In the genomic region with DNA sequence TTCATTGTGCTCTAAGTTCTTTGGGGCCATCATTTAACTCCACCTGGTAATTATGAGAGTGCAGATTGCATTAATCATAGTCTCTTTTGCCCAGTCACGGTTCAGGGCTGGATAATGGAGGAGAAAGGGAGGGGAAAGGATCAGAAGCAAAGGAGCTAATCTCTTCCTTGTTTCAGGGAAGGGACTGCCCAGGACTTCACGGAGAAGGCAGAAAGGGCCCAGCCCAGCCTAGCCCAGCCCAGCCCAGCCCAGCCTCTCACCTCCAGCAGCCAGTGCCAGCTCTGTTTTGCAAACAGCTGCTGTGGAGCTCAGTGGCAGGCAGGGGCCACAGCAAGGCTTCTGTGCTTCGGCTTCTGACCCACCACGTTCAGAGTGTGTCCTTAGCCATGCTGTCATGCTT, we compare ENCODE assay signal across 31 mouse cellular contexts.
A peak's percentile ranks its signal among the peaks of the same experiment; 100 is the strongest.
DNase-seq lines count a peak whose midpoint lies in the region; ATAC-seq lines count a peak whose summit lies in the region.
"Had no signal": no experiment of that assay in that cellular context is flagged by ENCODE, and none has a peak within 500 bp of the region (broad histone marks: within the 10 kb centered on the region; RNA-seq: fewer than 3 reads in every experiment).

No protein-coding gene starts in this region.

- H3K4me2 ChIP-seq in kidney, embryonic 15.5 days, result no peak overlapping the region
- no peak overlapping the region for H3K4me2 ChIP-seq in midbrain, embryonic 13.5 days (replicated peaks)
- no peak overlapping the region for H3K4me2 ChIP-seq in midbrain, embryonic 14.5 days (ENCODE audit: low read length)
- H3K4me2 ChIP-seq in intestine, embryonic 16.5 days (ENCODE audit: low read depth, low read length), result no peak overlapping the region
- H3K4me2 ChIP-seq in stomach, embryonic 16.5 days (ENCODE audit: low read depth, low read length), result no peak overlapping the region
- H3K4me2 ChIP-seq: embryonic facial prominence, embryonic 13.5 days; heart, embryonic 13.5 days; hindbrain, embryonic 12.5 days; limb, embryonic 12.5 days; liver, embryonic 11.5 days; neural tube, embryonic 12.5 days had no signal

- no peaks in the 10 kb centered on the region for H3K9me3 ChIP-seq in kidney, embryonic 15.5 days (replicated peaks)
- no peaks in the 10 kb centered on the region for H3K9me3 ChIP-seq in midbrain, embryonic 13.5 days
- H3K9me3 ChIP-seq in midbrain, embryonic 14.5 days (ENCODE audit: control insufficient read depth, low read length), result no peaks in the 10 kb centered on the region
- no peaks in the 10 kb centered on the region for H3K9me3 ChIP-seq in intestine, embryonic 16.5 days (ENCODE audit: control insufficient read depth, low read length)
- no peaks in the 10 kb centered on the region for H3K9me3 ChIP-seq in stomach, embryonic 16.5 days (replicated peaks; ENCODE audit: control insufficient read depth, low read length)
- H3K9me3 ChIP-seq: embryonic facial prominence, embryonic 13.5 days; heart, embryonic 13.5 days; hindbrain, embryonic 12.5 days; limb, embryonic 12.5 days; neural tube, embryonic 12.5 days had no signal

- no peaks in the 10 kb centered on the region for H3K36me3 ChIP-seq in kidney, embryonic 15.5 days
- H3K36me3 ChIP-seq in midbrain, embryonic 13.5 days, result no peaks in the 10 kb centered on the region
- no peaks in the 10 kb centered on the region for H3K36me3 ChIP-seq in midbrain, embryonic 14.5 days (ENCODE audit: control insufficient read depth, insufficient read depth, low read length)
- no peaks in the 10 kb centered on the region for H3K36me3 ChIP-seq in intestine, embryonic 16.5 days (ENCODE audit: control insufficient read depth, insufficient read depth, low read length)
- H3K36me3 ChIP-seq in stomach, embryonic 16.5 days (ENCODE audit: control insufficient read depth, insufficient read depth, low read length), result no peaks in the 10 kb centered on the region
- H3K36me3 ChIP-seq: embryonic facial prominence, embryonic 13.5 days; G1E; heart, embryonic 13.5 days; hindbrain, embryonic 12.5 days; limb, embryonic 12.5 days; neural tube, embryonic 12.5 days had no signal

- no peak overlapping the region for H3K9ac ChIP-seq in kidney, embryonic 15.5 days
- no peak overlapping the region for H3K9ac ChIP-seq in midbrain, embryonic 13.5 days (replicated peaks)
- H3K9ac ChIP-seq in midbrain, embryonic 14.5 days (replicated peaks; ENCODE audit: low read length), result no peak overlapping the region
- no peak overlapping the region for H3K9ac ChIP-seq in intestine, embryonic 16.5 days (ENCODE audit: low read depth, low read length)
- no peak overlapping the region for H3K9ac ChIP-seq in stomach, embryonic 16.5 days (ENCODE audit: low read length)
- H3K9ac ChIP-seq: embryonic facial prominence, embryonic 13.5 days; heart, embryonic 13.5 days; hindbrain, embryonic 12.5 days; limb, embryonic 12.5 days; neural tube, embryonic 12.5 days had no signal

- H3K4me3 ChIP-seq in kidney, embryonic 15.5 days (replicated peaks), result no peak overlapping the region
- H3K4me3 ChIP-seq in midbrain, embryonic 13.5 days (replicated peaks), result no peak overlapping the region
- H3K4me3 ChIP-seq in midbrain, embryonic 14.5 days (replicated peaks; ENCODE audit: low read depth, low read length), result no peak overlapping the region
- no peak overlapping the region for H3K4me3 ChIP-seq in intestine, embryonic 16.5 days (ENCODE audit: low read length)
- no peak overlapping the region for H3K4me3 ChIP-seq in stomach, embryonic 16.5 days (replicated peaks; ENCODE audit: low read length)
- H3K4me3 ChIP-seq: embryonic facial prominence, embryonic 13.5 days; heart, embryonic 13.5 days; hindbrain, embryonic 12.5 days; layer of hippocampus, adult 2 months; limb, embryonic 12.5 days; neural tube, embryonic 12.5 days had no signal

- WGBS in kidney, embryonic 15.5 days, result 13% methylated on average over 4 of the region's 4 CpGs
- 8% methylated on average over 4 of the region's 4 CpGs for WGBS in midbrain, embryonic 13.5 days
- 5% methylated on average over 4 of the region's 4 CpGs for WGBS in midbrain, embryonic 14.5 days
- WGBS in intestine, embryonic 16.5 days, result 20% methylated on average over 4 of the region's 4 CpGs
- 9% methylated on average over 4 of the region's 4 CpGs for WGBS in stomach, embryonic 16.5 days

- no peak for ATAC-seq in kidney, embryonic 15.5 days (replicated peaks; ENCODE audit: low FRiP score)
- peak; percentile 40; the same call in 1 of the 2 replicates for ATAC-seq in midbrain, embryonic 13.5 days
- no peak for ATAC-seq in midbrain, embryonic 14.5 days (ENCODE audit: low FRiP score, low TSS enrichment)
- ATAC-seq in intestine, embryonic 16.5 days, result peak; percentile 84
- ATAC-seq in stomach, embryonic 16.5 days (ENCODE audit: insufficient read depth, low FRiP score), result peak; percentile 84; the same call in 1 of the 2 replicates
- ATAC-seq: forebrain, embryonic 14.5 days; Patski had no signal

- H3K4me1 ChIP-seq in kidney, embryonic 15.5 days, result no peaks in the 10 kb centered on the region
- peaks cover 6% of the 10 kb centered on the region; the same call in 1 of the 2 replicates for H3K4me1 ChIP-seq in midbrain, embryonic 13.5 days (replicated peaks)
- H3K4me1 ChIP-seq in midbrain, embryonic 14.5 days (ENCODE audit: control insufficient read depth, insufficient read depth, low read length), result 0 out of 2 replicates have a peak, but pooled peaks cover 3% of the 10 kb centered on the region
- 0 out of 2 replicates have a peak, but pooled peaks cover 3% of the 10 kb centered on the region for H3K4me1 ChIP-seq in intestine, embryonic 16.5 days (ENCODE audit: control insufficient read depth, insufficient read depth, low read length)
- no peaks in the 10 kb centered on the region for H3K4me1 ChIP-seq in stomach, embryonic 16.5 days (ENCODE audit: control insufficient read depth, insufficient read depth, low read length)
- H3K4me1 ChIP-seq: hindbrain, embryonic 12.5 days; limb, embryonic 12.5 days; neural tube, embryonic 12.5 days had no signal

- H3K27ac ChIP-seq in kidney, embryonic 15.5 days, result no peak overlapping the region
- no peak overlapping the region for H3K27ac ChIP-seq in midbrain, embryonic 13.5 days
- H3K27ac ChIP-seq in midbrain, embryonic 14.5 days (replicated peaks; ENCODE audit: low read depth, low read length), result no peak overlapping the region
- H3K27ac ChIP-seq in intestine, embryonic 16.5 days (ENCODE audit: low read length), result no peak overlapping the region
- H3K27ac ChIP-seq in stomach, embryonic 16.5 days (ENCODE audit: low read length), result peak overlapping the region; percentile 68
- H3K27ac ChIP-seq: embryonic facial prominence, embryonic 13.5 days; heart, embryonic 13.5 days; hindbrain, embryonic 12.5 days; layer of hippocampus, adult 2 months; limb, embryonic 12.5 days; neural tube, embryonic 12.5 days had no signal

- H3K27me3 ChIP-seq in kidney, embryonic 15.5 days, result no peaks in the 10 kb centered on the region
- H3K27me3 ChIP-seq in midbrain, embryonic 13.5 days, result no peaks in the 10 kb centered on the region
- no peaks in the 10 kb centered on the region for H3K27me3 ChIP-seq in midbrain, embryonic 14.5 days (ENCODE audit: control insufficient read depth, insufficient read depth, low read length)
- H3K27me3 ChIP-seq in intestine, embryonic 16.5 days (replicated peaks; ENCODE audit: control insufficient read depth, insufficient read depth, low read length), result no peaks in the 10 kb centered on the region; the same call in 1 of the 2 replicates
- H3K27me3 ChIP-seq in stomach, embryonic 16.5 days (ENCODE audit: control insufficient read depth, insufficient read depth, low read length), result no peaks in the 10 kb centered on the region
- H3K27me3 ChIP-seq: CH12.LX; embryonic facial prominence, embryonic 13.5 days; hindbrain, embryonic 12.5 days; limb, embryonic 12.5 days; neural tube, embryonic 12.5 days; Patski had no signal

- DNase-seq in kidney, postnatal 10 days, result peak; percentile 7
- no peak for DNase-seq in midbrain, embryonic 14.5 days
- DNase-seq in gastrocnemius, adult 18-20 months (ENCODE audit: low spot score), result no peak
- DNase-seq: adrenal gland, adult 2 months; B cell, adult 2 months; cerebellum, adult 18-20 months; cerebellum, postnatal 25 days; gastrocnemius, postnatal 14 days; heart, adult 18-20 months; heart, postnatal 14 days; kidney, adult 2 months; kidney, postnatal 14 days; lung, postnatal 14 days; retina, postnatal 1 day; right cerebral cortex, postnatal 4 days; thymus, postnatal 14 days had no signal

Comparison
In these comparisons a context has a peak if more than half of its experiments do, and no peak if none do; other contexts are left out.
1. ATAC-seq: peak in midbrain, embryonic 13.5 days (single experiment), intestine, embryonic 16.5 days (single experiment) and stomach, embryonic 16.5 days (single experiment); none in kidney, embryonic 15.5 days (single experiment) and midbrain, embryonic 14.5 days (single experiment).